Mouse (Mus musculus): Measurements from ENCODE around the gene Spi1. TPM values are rescaled to one million over a fixed set of nuclear protein-coding genes. Genes with fewer than 3 reads are reported as not detected.

The Spi1 gene
- polyA plus RNA-seq, 1 experiment from 2014 or later = 3.6 TPM

- Histone ChIP-seq H3K27me3 (ENCODE audit: control insufficient read depth, insufficient read depth, low read length) (no peaks in the 10 kb centered on the region), H3K4me3 (ENCODE audit: low read length) (peak overlapping the region; percentile 69), H3K9ac (ENCODE audit: low read length) (peak overlapping the region; percentile 84), H3K4me1 (ENCODE audit: control insufficient read depth, insufficient read depth, low read length) (peaks cover 29% of the 10 kb centered on the region), H3K9me3 (replicated peaks; ENCODE audit: control insufficient read depth, low read length) (no peaks in the 10 kb centered on the region), H3K36me3 (ENCODE audit: control insufficient read depth, insufficient read depth) (peaks cover 2% of the 10 kb centered on the region; the same call in 1 of the 2 replicates), H3K27ac (ENCODE audit: low read length) (peak overlapping the region; percentile 92), H3K4me2 (ENCODE audit: low read depth, low read length) (peak overlapping the region; percentile 85)
- WGBS = 86% methylated on average over 10 of the region's 10 CpGs
- ATAC-seq (replicated peaks; ENCODE audit: extremely low read depth, insufficient read depth, low FRiP score) = no peak
Measured at GRCm38 (mm10) chr2:91071059-91071458, 11.1 kb upstream of the Spi1 start.

- H3K4me3 ChIP-seq (ENCODE audit: low read length) = no peak overlapping the region
- ATAC-seq (replicated peaks; ENCODE audit: extremely low read depth, insufficient read depth, low FRiP score) = no peak
- H3K9me3 ChIP-seq (replicated peaks; ENCODE audit: control insufficient read depth, low read length) = no peaks in the 10 kb centered on the region
- 34% methylated on average over 1 of the region's 1 CpGs for WGBS
- H3K4me1 ChIP-seq (ENCODE audit: control insufficient read depth, insufficient read depth, low read length) = peaks cover 26% of the 10 kb centered on the region
- no peak overlapping the region for H3K4me2 ChIP-seq (ENCODE audit: low read depth, low read length)
- peaks cover under 1% of the 10 kb centered on the region; the same call in 1 of the 2 replicates for H3K36me3 ChIP-seq (ENCODE audit: control insufficient read depth, insufficient read depth)
- H3K27me3 ChIP-seq (ENCODE audit: control insufficient read depth, insufficient read depth, low read length) = no peaks in the 10 kb centered on the region
- no peak overlapping the region for H3K9ac ChIP-seq (ENCODE audit: low read length)
- no peak overlapping the region for H3K27ac ChIP-seq (ENCODE audit: low read length)
Measured at GRCm38 (mm10) chr2:91072092-91072491, 10.1 kb upstream of the Spi1 start.

- Histone ChIP-seq H3K4me3 (ENCODE audit: low read length) (peak overlapping the region; percentile 67), H3K9ac (ENCODE audit: low read length) (peak overlapping the region; percentile 83), H3K4me2 (ENCODE audit: low read depth, low read length) (peak overlapping the region; percentile 97), H3K4me1 (ENCODE audit: control insufficient read depth, insufficient read depth, low read length) (peaks cover 10% of the 10 kb centered on the region; the same call in 1 of the 2 replicates), H3K27ac (ENCODE audit: low read length) (no peak overlapping the region), H3K9me3 (replicated peaks; ENCODE audit: control insufficient read depth, low read length) (no peaks in the 10 kb centered on the region), H3K27me3 (ENCODE audit: control insufficient read depth, insufficient read depth, low read length) (no peaks in the 10 kb centered on the region), H3K36me3 (ENCODE audit: control insufficient read depth, insufficient read depth) (no peaks in the 10 kb centered on the region)
- ATAC-seq (replicated peaks; ENCODE audit: extremely low read depth, insufficient read depth, low FRiP score) = no peak
- 27% methylated on average over 12 of the region's 12 CpGs for WGBS
Measured at GRCm38 (mm10) chr2:91077957-91078313, 4.3 kb upstream of the Spi1 start.

- Histone ChIP-seq H3K9me3 (replicated peaks; ENCODE audit: control insufficient read depth, low read length) (no peaks in the 10 kb centered on the region), H3K4me2 (ENCODE audit: low read depth, low read length) (peak overlapping the region; percentile 97), H3K27me3 (ENCODE audit: control insufficient read depth, insufficient read depth, low read length) (no peaks in the 10 kb centered on the region), H3K36me3 (ENCODE audit: control insufficient read depth, insufficient read depth) (no peaks in the 10 kb centered on the region), H3K9ac (ENCODE audit: low read length) (peak overlapping the region; percentile 83), H3K4me1 (ENCODE audit: control insufficient read depth, insufficient read depth, low read length) (peaks cover 10% of the 10 kb centered on the region; the same call in 1 of the 2 replicates), H3K27ac (ENCODE audit: low read length) (no peak overlapping the region; the same call in 1 of the 2 replicates), H3K4me3 (ENCODE audit: low read length) (peak overlapping the region; percentile 67)
- WGBS = under 1% methylated on average over 28 of the region's 36 CpGs
- ATAC-seq (replicated peaks; ENCODE audit: extremely low read depth, insufficient read depth, low FRiP score) = peak; percentile 59
Measured at GRCm38 (mm10) chr2:91078314-91079025, 3.7 kb upstream of the Spi1 start.

GRCm38 (mm10) chr2:91079026-91079384 lies 3.2 kb upstream of the Spi1 start:
- Histone ChIP-seq H3K9ac (ENCODE audit: low read length) (peak overlapping the region; percentile 83), H3K27ac (ENCODE audit: low read length) (no peak overlapping the region; the same call in 1 of the 2 replicates), H3K4me2 (ENCODE audit: low read depth, low read length) (peak overlapping the region; percentile 97), H3K27me3 (ENCODE audit: control insufficient read depth, insufficient read depth, low read length) (no peaks in the 10 kb centered on the region), H3K4me3 (ENCODE audit: low read length) (peak overlapping the region; percentile 67), H3K4me1 (ENCODE audit: control insufficient read depth, insufficient read depth, low read length) (peaks cover 10% of the 10 kb centered on the region; the same call in 1 of the 2 replicates), H3K36me3 (ENCODE audit: control insufficient read depth, insufficient read depth) (no peaks in the 10 kb centered on the region), H3K9me3 (replicated peaks; ENCODE audit: control insufficient read depth, low read length) (no peaks in the 10 kb centered on the region)
- WGBS = 27% methylated on average over 5 of the region's 5 CpGs
- ATAC-seq (replicated peaks; ENCODE audit: extremely low read depth, insufficient read depth, low FRiP score) = no peak; the same call in 1 of the 2 replicates

GRCm38 (mm10) chr2:91080784-91081513 lies 1.2 kb upstream of the Spi1 start:
- no peak overlapping the region for H3K4me2 ChIP-seq (ENCODE audit: low read depth, low read length)
- H3K4me3 ChIP-seq (ENCODE audit: low read length) = no peak overlapping the region
- no peaks in the 10 kb centered on the region for H3K27me3 ChIP-seq (ENCODE audit: control insufficient read depth, insufficient read depth, low read length)
- WGBS = 79% methylated on average over 8 of the region's 8 CpGs
- H3K9ac ChIP-seq (ENCODE audit: low read length) = no peak overlapping the region
- H3K27ac ChIP-seq (ENCODE audit: low read length) = no peak overlapping the region
- no peaks in the 10 kb centered on the region for H3K36me3 ChIP-seq (ENCODE audit: control insufficient read depth, insufficient read depth)
- ATAC-seq (replicated peaks; ENCODE audit: extremely low read depth, insufficient read depth, low FRiP score) = no peak
- peaks cover 9% of the 10 kb centered on the region; the same call in 1 of the 2 replicates for H3K4me1 ChIP-seq (ENCODE audit: control insufficient read depth, insufficient read depth, low read length)
- H3K9me3 ChIP-seq (replicated peaks; ENCODE audit: control insufficient read depth, low read length) = no peaks in the 10 kb centered on the region

GRCm38 (mm10) chr2:91082844-91083243 lies 654 bp downstream of the Spi1 start:
- Histone ChIP-seq H3K36me3 (ENCODE audit: control insufficient read depth, insufficient read depth) (no peaks in the 10 kb centered on the region), H3K4me1 (ENCODE audit: control insufficient read depth, insufficient read depth, low read length) (peaks cover 7% of the 10 kb centered on the region; the same call in 1 of the 2 replicates), H3K9ac (ENCODE audit: low read length) (no peak overlapping the region), H3K4me2 (ENCODE audit: low read depth, low read length) (no peak overlapping the region), H3K4me3 (ENCODE audit: low read length) (no peak overlapping the region), H3K9me3 (replicated peaks; ENCODE audit: control insufficient read depth, low read length) (no peaks in the 10 kb centered on the region), H3K27ac (ENCODE audit: low read length) (peak overlapping the region; percentile 46), H3K27me3 (ENCODE audit: control insufficient read depth, insufficient read depth, low read length) (no peaks in the 10 kb centered on the region)
- ATAC-seq (replicated peaks; ENCODE audit: extremely low read depth, insufficient read depth, low FRiP score) = no peak; the same call in 1 of the 2 replicates
- 56% methylated on average over 11 of the region's 11 CpGs for WGBS

GRCm38 (mm10) chr2:91083366-91083940 lies 1.3 kb downstream of the Spi1 start:
- H3K36me3 ChIP-seq (ENCODE audit: control insufficient read depth, insufficient read depth) = no peaks in the 10 kb centered on the region
- H3K4me1 ChIP-seq (ENCODE audit: control insufficient read depth, insufficient read depth, low read length) = peaks cover 2% of the 10 kb centered on the region; the same call in 1 of the 2 replicates
- no peak overlapping the region for H3K4me3 ChIP-seq (ENCODE audit: low read length)
- 61% methylated on average over 1 of the region's 1 CpGs for WGBS
- peak overlapping the region; percentile 46; the same call in 1 of the 2 replicates for H3K27ac ChIP-seq (ENCODE audit: low read length)
- no peak overlapping the region for H3K9ac ChIP-seq (ENCODE audit: low read length)
- H3K27me3 ChIP-seq (ENCODE audit: control insufficient read depth, insufficient read depth, low read length) = no peaks in the 10 kb centered on the region
- ATAC-seq (replicated peaks; ENCODE audit: extremely low read depth, insufficient read depth, low FRiP score) = no peak
- no peaks in the 10 kb centered on the region for H3K9me3 ChIP-seq (replicated peaks; ENCODE audit: control insufficient read depth, low read length)
- no peak overlapping the region for H3K4me2 ChIP-seq (ENCODE audit: low read depth, low read length)

Measured in heart, embryonic 16.5 days (tissue).